Mouse (Mus musculus): ENCODE data around the gene Dbp. TPM values are rescaled to one million over a fixed set of nuclear protein-coding genes. Genes with fewer than 3 reads are reported as not detected.

Dbp gene
- polyA plus RNA-seq, 1 experiment from 2014 or later = 3.6 TPM

- ATAC-seq (ENCODE audit: low FRiP score) = no peak
- 87% methylated on average over 12 of the region's 12 CpGs for WGBS
- no peak overlapping the region for H3K4me3 ChIP-seq
Measured at GRCm38 (mm10) chr7:45741308-45741707, 36.4 kb downstream of the Dbp start.

GRCm38 (mm10) chr7:45741777-45742176 lies 36.9 kb downstream of the Dbp start:
- ATAC-seq (ENCODE audit: low FRiP score) = no peak
- Histone ChIP-seq H3K4me3 (no peak overlapping the region), H3K27ac (no peak overlapping the region), H3K36me3 (no peaks in the 10 kb centered on the region), H3K9me3 (no peaks in the 10 kb centered on the region), H3K27me3 (peaks cover 19% of the 10 kb centered on the region), H3K9ac (0 out of 2 replicates have a peak overlapping the region, but pooled peaks have one; percentile 13), H3K4me1 (replicated peaks) (0 out of 2 replicates have a peak, but pooled peaks cover 3% of the 10 kb centered on the region), H3K4me2 (peak overlapping the region; percentile 23; the same call in 1 of the 2 replicates)
- 33% methylated on average over 11 of the region's 11 CpGs for WGBS

More at GRCm38 (mm10) chr7:45741308-45741707, 36.4 kb downstream of the Dbp start:
- Histone ChIP-seq H3K36me3 (no peaks in the 10 kb centered on the region), H3K4me2 (no peak overlapping the region), H3K9ac (0 out of 2 replicates have a peak overlapping the region, but pooled peaks have one; percentile 13), H3K4me1 (replicated peaks) (0 out of 2 replicates have a peak, but pooled peaks cover 3% of the 10 kb centered on the region), H3K27ac (no peak overlapping the region), H3K9me3 (no peaks in the 10 kb centered on the region), H3K27me3 (peaks cover 19% of the 10 kb centered on the region)

- no peak overlapping the region for H3K4me3 ChIP-seq
- H3K9ac ChIP-seq = no peak overlapping the region
- H3K4me2 ChIP-seq = peak overlapping the region; percentile 23; the same call in 1 of the 2 replicates
Measured at GRCm38 (mm10) chr7:45742338-45742737, 37.5 kb downstream of the Dbp start.

GRCm38 (mm10) chr7:45744387-45744786 lies 39.5 kb downstream of the Dbp start:
- Histone ChIP-seq H3K4me3 (no peak overlapping the region), H3K27ac (no peak overlapping the region), H3K4me1 (replicated peaks) (0 out of 2 replicates have a peak, but pooled peaks cover 6% of the 10 kb centered on the region), H3K27me3 (peaks cover 16% of the 10 kb centered on the region), H3K36me3 (no peaks in the 10 kb centered on the region), H3K4me2 (no peak overlapping the region), H3K9ac (no peak overlapping the region), H3K9me3 (no peaks in the 10 kb centered on the region)
- 49% methylated on average over 2 of the region's 2 CpGs for WGBS
- ATAC-seq (ENCODE audit: low FRiP score) = no peak

More at GRCm38 (mm10) chr7:45742338-45742737, 37.5 kb downstream of the Dbp start:
- no peak for ATAC-seq (ENCODE audit: low FRiP score)
- 0 out of 2 replicates have a peak, but pooled peaks cover 3% of the 10 kb centered on the region for H3K4me1 ChIP-seq (replicated peaks)
- H3K27me3 ChIP-seq = peaks cover 19% of the 10 kb centered on the region
- no peaks in the 10 kb centered on the region for H3K9me3 ChIP-seq
- H3K36me3 ChIP-seq = no peaks in the 10 kb centered on the region
- WGBS = 35% methylated on average over 19 of the region's 19 CpGs
- H3K27ac ChIP-seq = no peak overlapping the region

- Histone ChIP-seq H3K9ac (no peak overlapping the region), H3K4me2 (no peak overlapping the region), H3K4me1 (replicated peaks) (peaks cover 9% of the 10 kb centered on the region), H3K4me3 (no peak overlapping the region), H3K36me3 (no peaks in the 10 kb centered on the region), H3K9me3 (no peaks in the 10 kb centered on the region), H3K27ac (no peak overlapping the region), H3K27me3 (peaks cover 12% of the 10 kb centered on the region)
- 64% methylated on average over 6 of the region's 6 CpGs for WGBS
- no peak for ATAC-seq (ENCODE audit: low FRiP score)
Measured at GRCm38 (mm10) chr7:45746518-45746917, 41.6 kb downstream of the Dbp start.

- no peak overlapping the region for H3K4me3 ChIP-seq
- H3K27ac ChIP-seq = no peak overlapping the region
- ATAC-seq (ENCODE audit: low FRiP score) = no peak
- no peaks in the 10 kb centered on the region for H3K9me3 ChIP-seq
- no peak overlapping the region for H3K9ac ChIP-seq
- 83% methylated on average over 5 of the region's 5 CpGs for WGBS
- peaks cover 8% of the 10 kb centered on the region for H3K4me1 ChIP-seq (replicated peaks)
- H3K27me3 ChIP-seq = peaks cover 3% of the 10 kb centered on the region; the same call in 1 of the 2 replicates
- H3K4me2 ChIP-seq = no peak overlapping the region
- no peaks in the 10 kb centered on the region for H3K36me3 ChIP-seq
Measured at GRCm38 (mm10) chr7:45747450-45747849, 42.6 kb downstream of the Dbp start.

GRCm38 (mm10) chr7:45748110-45748509 lies 43.2 kb downstream of the Dbp start:
- peaks cover 8% of the 10 kb centered on the region for H3K4me1 ChIP-seq (replicated peaks)
- ATAC-seq (ENCODE audit: low FRiP score) = no peak
- H3K4me2 ChIP-seq = no peak overlapping the region
- H3K9ac ChIP-seq = no peak overlapping the region
- H3K27me3 ChIP-seq = 0 out of 2 replicates have a peak, but pooled peaks cover under 1% of the 10 kb centered on the region
- no peak overlapping the region for H3K27ac ChIP-seq
- no peaks in the 10 kb centered on the region for H3K9me3 ChIP-seq
- H3K36me3 ChIP-seq = no peaks in the 10 kb centered on the region
- H3K4me3 ChIP-seq = no peak overlapping the region
- WGBS = 78% methylated on average over 7 of the region's 7 CpGs

GRCm38 (mm10) chr7:45749401-45749800 lies 44.5 kb downstream of the Dbp start:
- no peak for ATAC-seq (ENCODE audit: low FRiP score)

GRCm38 (mm10) chr7:45750162-45750561 lies 45.3 kb downstream of the Dbp start:
- Histone ChIP-seq H3K27ac (no peak overlapping the region), H3K4me3 (no peak overlapping the region), H3K27me3 (0 out of 2 replicates have a peak, but pooled peaks cover 3% of the 10 kb centered on the region), H3K4me2 (no peak overlapping the region), H3K9ac (no peak overlapping the region), H3K9me3 (no peaks in the 10 kb centered on the region), H3K4me1 (replicated peaks) (peaks cover 8% of the 10 kb centered on the region), H3K36me3 (no peaks in the 10 kb centered on the region)
- WGBS = 84% methylated on average over 9 of the region's 9 CpGs
- no peak for ATAC-seq (ENCODE audit: low FRiP score)

More at GRCm38 (mm10) chr7:45749401-45749800, 44.5 kb downstream of the Dbp start:
- 0 out of 2 replicates have a peak overlapping the region, but pooled peaks have one; percentile 43 for H3K9ac ChIP-seq
- no peaks in the 10 kb centered on the region for H3K36me3 ChIP-seq
- peaks cover 8% of the 10 kb centered on the region for H3K4me1 ChIP-seq (replicated peaks)
- 0 out of 2 replicates have a peak, but pooled peaks cover 3% of the 10 kb centered on the region for H3K27me3 ChIP-seq
- no peak overlapping the region for H3K27ac ChIP-seq
- no peak overlapping the region for H3K4me3 ChIP-seq
- 50% methylated on average over 8 of the region's 10 CpGs for WGBS
- H3K4me2 ChIP-seq = no peak overlapping the region
- no peaks in the 10 kb centered on the region for H3K9me3 ChIP-seq

GRCm38 (mm10) chr7:45755703-45756102 lies 50.8 kb downstream of the Dbp start:
- no peaks in the 10 kb centered on the region for H3K9me3 ChIP-seq
- H3K4me1 ChIP-seq (replicated peaks) = peaks cover 11% of the 10 kb centered on the region
- no peak overlapping the region for H3K4me2 ChIP-seq
- no peak for ATAC-seq (ENCODE audit: low FRiP score)
- no peaks in the 10 kb centered on the region for H3K36me3 ChIP-seq
- H3K4me3 ChIP-seq = no peak overlapping the region
- no peak overlapping the region for H3K27ac ChIP-seq
- 57% methylated on average over 6 of the region's 6 CpGs for WGBS
- peaks cover 41% of the 10 kb centered on the region for H3K27me3 ChIP-seq
- H3K9ac ChIP-seq = no peak overlapping the region

GRCm38 (mm10) chr7:45759400-45759799 lies 54.5 kb downstream of the Dbp start:
- Histone ChIP-seq H3K27me3 (peaks cover 42% of the 10 kb centered on the region), H3K4me3 (0 out of 2 replicates have a peak overlapping the region, but pooled peaks have one; percentile 17), H3K27ac (no peak overlapping the region), H3K36me3 (no peaks in the 10 kb centered on the region), H3K9ac (peak overlapping the region; percentile 60), H3K4me2 (peak overlapping the region; percentile 41), H3K4me1 (replicated peaks) (peaks cover 11% of the 10 kb centered on the region), H3K9me3 (no peaks in the 10 kb centered on the region)
- ATAC-seq (ENCODE audit: low FRiP score) = peak; percentile 13; the same call in 1 of the 2 replicates
- WGBS = 7% methylated on average over 23 of the region's 27 CpGs

All from hindbrain, embryonic 13.5 days (tissue).